Comparison of ENCODE assay signal across 9 mouse cellular contexts in genomic region chr3:156982102-156982501, GRCm38 (mm10).
DNase-seq lines count a peak whose midpoint lies in the region; ATAC-seq and TF ChIP-seq lines count a peak whose summit lies in the region.
"Had no signal": no experiment of that assay in that cellular context is flagged by ENCODE, and none has a peak within 500 bp of the region (broad histone marks: within the 10 kb centered on the region; RNA-seq: fewer than 3 reads in every experiment).

No protein-coding gene starts in this region.

- H3K36me3 ChIP-seq in midbrain, embryonic 11.5 days (ENCODE audit: control insufficient read depth, insufficient read depth, low read length), result no peaks in the 10 kb centered on the region
- no peaks in the 10 kb centered on the region for H3K36me3 ChIP-seq in midbrain, embryonic 10.5 days
- no peaks in the 10 kb centered on the region for H3K36me3 ChIP-seq in hindbrain, embryonic 10.5 days

- DNase-seq in gastrocnemius, postnatal 10 days, result peak; percentile 25
- no peak for DNase-seq in gastrocnemius, adult 2 months
- DNase-seq in midbrain, embryonic 11.5 days (ENCODE audit: low spot score, missing footprints), result no peak
- no peak for DNase-seq in midbrain, embryonic 10.5 days (ENCODE audit: low spot score)
- DNase-seq in hindbrain, embryonic 10.5 days (ENCODE audit: low spot score), result peak; percentile 14
- DNase-seq in retina, embryonic 14.5 days (ENCODE audit: low spot score), result peak; percentile 10
- no peak for DNase-seq in ovary, adult 18-20 months (ENCODE audit: low spot score)
- DNase-seq in adrenal gland, postnatal 14 days, result no peak

- intact Hi-C loops in gastrocnemius, adult 2 months (cut with DNase I), result no loop called here

- no peak overlapping the region for H3K4me2 ChIP-seq in midbrain, embryonic 11.5 days

- no peak overlapping the region for H3K27ac ChIP-seq in gastrocnemius, adult 2 months
- no peak overlapping the region for H3K27ac ChIP-seq in midbrain, embryonic 11.5 days (ENCODE audit: low read depth, low read length)
- no peak overlapping the region for H3K27ac ChIP-seq in midbrain, embryonic 10.5 days (replicated peaks)
- H3K27ac ChIP-seq in hindbrain, embryonic 10.5 days, result no peak overlapping the region

- peak; percentile 31 for ATAC-seq in midbrain, embryonic 11.5 days (ENCODE audit: low FRiP score)

- no peaks in the 10 kb centered on the region for H3K27me3 ChIP-seq in midbrain, embryonic 11.5 days (ENCODE audit: control insufficient read depth, insufficient read depth, low read length)
- no peaks in the 10 kb centered on the region for H3K27me3 ChIP-seq in midbrain, embryonic 10.5 days (ENCODE audit: low read depth, poor library complexity, severe bottlenecking)
- H3K27me3 ChIP-seq in hindbrain, embryonic 10.5 days (ENCODE audit: insufficient read depth, poor library complexity, severe bottlenecking), result no peaks in the 10 kb centered on the region

- no peaks in the 10 kb centered on the region for H3K9me3 ChIP-seq in midbrain, embryonic 11.5 days (ENCODE audit: control insufficient read depth, low read length)
- H3K9me3 ChIP-seq in midbrain, embryonic 10.5 days (replicated peaks), result no peaks in the 10 kb centered on the region
- no peaks in the 10 kb centered on the region for H3K9me3 ChIP-seq in hindbrain, embryonic 10.5 days

- no peak overlapping the region for H3K4me3 ChIP-seq in gastrocnemius, adult 2 months
- H3K4me3 ChIP-seq in midbrain, embryonic 11.5 days (ENCODE audit: low read depth, low read length), result no peak overlapping the region
- no peak overlapping the region for H3K4me3 ChIP-seq in midbrain, embryonic 10.5 days
- H3K4me3 ChIP-seq in hindbrain, embryonic 10.5 days, result no peak overlapping the region
- H3K4me3 ChIP-seq: myocyte had no signal

- TF ChIP-seq CTCF in gastrocnemius, adult 2 months (IDR thresholded peaks at IDR 0.05), result no peak

- H3K9ac ChIP-seq in midbrain, embryonic 11.5 days (ENCODE audit: low read length), result no peak overlapping the region

- 64% methylated on average over 4 of the region's 4 CpGs for WGBS in midbrain, embryonic 11.5 days
- WGBS in midbrain, embryonic 10.5 days, result 69% methylated on average over 4 of the region's 4 CpGs
- WGBS in hindbrain, embryonic 10.5 days, result 47% methylated on average over 4 of the region's 4 CpGs

- H3K4me1 ChIP-seq in midbrain, embryonic 11.5 days (ENCODE audit: control insufficient read depth, insufficient read depth, low read length), result no peaks in the 10 kb centered on the region
- no peaks in the 10 kb centered on the region for H3K4me1 ChIP-seq in midbrain, embryonic 10.5 days
- peaks cover 5% of the 10 kb centered on the region; the same call in 1 of the 2 replicates for H3K4me1 ChIP-seq in hindbrain, embryonic 10.5 days (replicated peaks)

Comparison
In these comparisons a context has a peak if more than half of its experiments do, and no peak if none do; other contexts are left out.
1. DNase-seq: peak in gastrocnemius, postnatal 10 days (single experiment), hindbrain, embryonic 10.5 days (single experiment) and retina, embryonic 14.5 days (single experiment); none in gastrocnemius, adult 2 months (single experiment), midbrain, embryonic 11.5 days (single experiment), midbrain, embryonic 10.5 days (single experiment), ovary, adult 18-20 months (single experiment) and adrenal gland, postnatal 14 days (single experiment).